Mouse (Mus musculus) small intestine, adult 2 months (tissue): Measurements from ENCODE around the gene Tln2.

Source experiments
- CTCF ChIP-seq: fragments of 200-500 bp; IDR thresholded peaks from 2 replicates; pipeline ENCODE4 v1.5.1; 2012; ENCODE audit warnings: low read depth, mild to moderate bottlenecking, control low read depth, inconsistent platforms, low read length, moderate library complexity, mixed read lengths; ENCODE audit not compliant: insufficient replicate concordance, insufficient read length; ENCODE audit errors: extremely low read depth
- POLR2A ChIP-seq: fragments of 200-500 bp; IDR thresholded peaks from 2 replicates; pipeline ENCODE4 v1.6.1; 2012; ENCODE audit warnings: low read depth, mild to moderate bottlenecking, control low read depth, inconsistent platforms, low read length, moderate library complexity

- TF ChIP-seq POLR2A (no peak), CTCF (no peak)
Observed at GRCm38 (mm10) chr9:67429199-67429892, 130.2 kb downstream of the Tln2 start.
